9 mouse cellular contexts compared by ENCODE assay signal in the genomic region with DNA sequence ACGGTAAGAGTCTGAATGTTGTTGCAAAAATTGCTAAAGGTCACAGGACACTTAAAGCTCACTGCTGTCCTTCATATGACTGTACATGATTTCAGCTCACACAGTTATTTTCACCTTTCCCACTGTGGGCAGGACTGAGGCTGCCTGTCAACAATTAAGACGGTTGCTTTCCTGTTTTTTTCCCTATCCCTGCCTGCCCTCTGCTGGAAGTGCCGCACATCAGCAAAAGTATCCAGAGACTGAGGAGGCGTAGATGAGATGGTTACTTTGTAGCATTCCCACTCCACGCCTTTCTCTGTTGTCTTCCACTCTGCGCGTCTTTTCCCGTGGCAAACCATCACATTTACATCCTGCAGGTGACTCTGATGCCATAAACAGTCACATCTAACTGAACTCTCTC. TPM values are rescaled to one million over a fixed set of nuclear protein-coding genes. Genes with fewer than 3 reads are reported as not detected.
DNase-seq lines count a peak whose midpoint lies in the region; ATAC-seq and TF ChIP-seq lines count a peak whose summit lies in the region.
"Had no signal": no experiment of that assay in that cellular context is flagged by ENCODE, and none has a peak within 500 bp of the region (broad histone marks: within the 10 kb centered on the region; RNA-seq: fewer than 3 reads in every experiment).

No protein-coding gene starts in this region.

- ATAC-seq in hindbrain, embryonic 13.5 days (ENCODE audit: low FRiP score): no peak
- peak; percentile 74 for ATAC-seq in CD4-positive, CD25-positive, alpha-beta regulatory T cell, adult 4 months
- peak; percentile 73 for ATAC-seq in forebrain, postnatal 0 days

- H3K4me2 ChIP-seq in hindbrain, embryonic 13.5 days: no peak overlapping the region
- no peak overlapping the region for H3K4me2 ChIP-seq in forebrain, postnatal 0 days (ENCODE audit: low read depth)
- H3K4me2 ChIP-seq: limb, embryonic 15.5 days had no signal

- peak; percentile 33 for DNase-seq in hindbrain, embryonic 10.5 days (ENCODE audit: low spot score)
- peak; percentile 85 for DNase-seq in brain, adult 2 months (ENCODE audit: low read depth, low spot score)
- DNase-seq in forebrain, postnatal 0 days: peak; percentile 73
- DNase-seq in kidney, postnatal 4 days: peak; percentile 75 to 79
- DNase-seq in lung, postnatal 36 days: peak; percentile 62
- DNase-seq in thymus, postnatal 25 days: peak; percentile 30

- no peaks in the 10 kb centered on the region for H3K27me3 ChIP-seq in hindbrain, embryonic 10.5 days (ENCODE audit: insufficient read depth, poor library complexity, severe bottlenecking)
- H3K27me3 ChIP-seq in hindbrain, embryonic 13.5 days: no peaks in the 10 kb centered on the region
- no peaks in the 10 kb centered on the region for H3K27me3 ChIP-seq in forebrain, postnatal 0 days (ENCODE audit: insufficient read depth, low read length)
- H3K27me3 ChIP-seq: limb, embryonic 15.5 days had no signal

- H3K9ac ChIP-seq in hindbrain, embryonic 13.5 days: no peak overlapping the region
- no peak overlapping the region for H3K9ac ChIP-seq in forebrain, postnatal 0 days
- H3K9ac ChIP-seq: limb, embryonic 15.5 days had no signal

- TF ChIP-seq CTCF in forebrain, postnatal 0 days (IDR thresholded peaks at IDR 0.05; ENCODE audit: low read depth): peak; percentile 95

- H3K4me1 ChIP-seq in hindbrain, embryonic 10.5 days (replicated peaks): no peaks in the 10 kb centered on the region
- no peaks in the 10 kb centered on the region for H3K4me1 ChIP-seq in hindbrain, embryonic 13.5 days (replicated peaks)
- no peaks in the 10 kb centered on the region for H3K4me1 ChIP-seq in forebrain, postnatal 0 days (ENCODE audit: insufficient read depth)

- WGBS in hindbrain, embryonic 10.5 days: 28% methylated on average over 8 of the region's 8 CpGs
- 26% methylated on average over 8 of the region's 8 CpGs for WGBS in hindbrain, embryonic 13.5 days
- WGBS in forebrain, postnatal 0 days: 18% methylated on average over 8 of the region's 8 CpGs

- H3K4me3 ChIP-seq in hindbrain, embryonic 10.5 days: no peak overlapping the region
- H3K4me3 ChIP-seq in hindbrain, embryonic 13.5 days: no peak overlapping the region
- H3K4me3 ChIP-seq in forebrain, postnatal 0 days (ENCODE audit: low read depth, low read length): no peak overlapping the region
- H3K4me3 ChIP-seq: limb, embryonic 15.5 days had no signal

- H3K9me3 ChIP-seq in hindbrain, embryonic 10.5 days: no peaks in the 10 kb centered on the region
- no peaks in the 10 kb centered on the region for H3K9me3 ChIP-seq in hindbrain, embryonic 13.5 days
- no peaks in the 10 kb centered on the region for H3K9me3 ChIP-seq in forebrain, postnatal 0 days (ENCODE audit: low read length)
- H3K9me3 ChIP-seq: limb, embryonic 15.5 days had no signal

- H3K27ac ChIP-seq in hindbrain, embryonic 10.5 days: no peak overlapping the region
- H3K27ac ChIP-seq in hindbrain, embryonic 13.5 days: no peak overlapping the region
- no peak overlapping the region for H3K27ac ChIP-seq in forebrain, postnatal 0 days (ENCODE audit: low read depth, low read length)
- H3K27ac ChIP-seq: limb, embryonic 15.5 days had no signal

- H3K36me3 ChIP-seq in hindbrain, embryonic 10.5 days: no peaks in the 10 kb centered on the region
- H3K36me3 ChIP-seq in hindbrain, embryonic 13.5 days: no peaks in the 10 kb centered on the region
- H3K36me3 ChIP-seq in forebrain, postnatal 0 days (ENCODE audit: insufficient read depth): no peaks in the 10 kb centered on the region
- H3K36me3 ChIP-seq: limb, embryonic 15.5 days had no signal

RNA-seq across cellular contexts. Expression of gene Rapgef4, which starts 25.4 kb away (rescaled TPM):
- polyA plus RNA-seq in hindbrain, embryonic 10.5 days (2016; fragmentation: Nextera tagmentation; extraction: Ambion mirVana): 2.9 and 3.3 TPM in 2 replicates
- polyA plus RNA-seq in hindbrain, embryonic 13.5 days (2015; fragmentation: Nextera tagmentation; extraction: Ambion mirVana): 16.7 and 17.8 TPM in 2 replicates
- polyA plus RNA-seq in CD4-positive, CD25-positive, alpha-beta regulatory T cell, adult 4 months (2017; shearing (Covaris generic)): 1 to 10 TPM; 4.0 to 8.2 TPM
- 46.4 and 58.7 TPM in 2 replicates for total RNA-seq in forebrain, postnatal 0 days (2014; rRNA removed)
- polyA plus RNA-seq in forebrain, postnatal 0 days (2015; fragmentation: Nextera tagmentation; extraction: Ambion mirVana): 15.8 and 27.0 TPM in 2 replicates

Comparison
In these comparisons a context has a peak if more than half of its experiments do, and no peak if none do; other contexts are left out.
1. DNase-seq: peak in every context shown above with its lines; median percentile 85 in brain, adult 2 months; 77 in kidney, postnatal 4 days; 73 in forebrain, postnatal 0 days; 62 in lung, postnatal 36 days; 33 in hindbrain, embryonic 10.5 days; 30 in thymus, postnatal 25 days.